Mouse (Mus musculus) lung, postnatal 4 days (tissue): ENCODE data around the gene Dctn1.

Experiments
- DNase-seq, 2 experiments: peaks; one replicate each; pipeline ENCODE4 v3.0.0; 2021

Gene Dctn1

DNA sequence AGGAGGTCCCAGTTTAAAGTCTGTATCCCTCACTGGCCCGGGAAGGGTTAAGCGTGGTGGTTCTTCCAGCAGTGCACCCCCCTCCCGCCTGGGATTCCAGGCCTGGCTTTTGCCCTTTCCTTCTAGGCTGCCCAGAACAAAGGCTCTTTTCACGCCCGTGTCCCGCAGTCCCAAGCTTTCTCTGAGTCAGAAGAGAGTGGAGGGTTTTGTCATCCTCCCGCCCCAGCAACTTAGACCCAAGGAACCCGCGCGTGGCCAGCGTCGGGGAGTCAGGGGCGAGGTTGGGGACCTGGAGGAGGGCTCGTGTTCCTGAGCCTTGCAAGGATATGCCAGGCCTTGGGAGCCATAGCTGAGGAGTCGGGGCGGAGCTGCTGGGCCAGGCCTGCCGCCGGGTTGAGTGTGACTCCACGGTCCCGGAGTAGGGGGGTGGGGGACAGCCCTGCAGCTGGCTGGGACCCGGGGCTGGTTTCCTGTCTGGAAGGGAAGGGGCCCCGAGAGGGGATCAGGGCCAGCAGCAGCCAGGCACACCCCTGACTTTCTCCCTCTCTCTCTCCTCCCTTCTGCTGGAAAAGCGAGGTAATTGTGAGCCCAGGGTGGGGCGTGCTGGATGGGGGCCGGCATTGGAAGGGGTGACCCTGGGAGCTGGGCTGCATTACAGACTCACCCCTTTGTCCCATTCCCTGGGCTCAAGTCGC lies 28.7 kb upstream of the Dctn1 start:
- DNase-seq: peak; percentile 76 to 86

DNA sequence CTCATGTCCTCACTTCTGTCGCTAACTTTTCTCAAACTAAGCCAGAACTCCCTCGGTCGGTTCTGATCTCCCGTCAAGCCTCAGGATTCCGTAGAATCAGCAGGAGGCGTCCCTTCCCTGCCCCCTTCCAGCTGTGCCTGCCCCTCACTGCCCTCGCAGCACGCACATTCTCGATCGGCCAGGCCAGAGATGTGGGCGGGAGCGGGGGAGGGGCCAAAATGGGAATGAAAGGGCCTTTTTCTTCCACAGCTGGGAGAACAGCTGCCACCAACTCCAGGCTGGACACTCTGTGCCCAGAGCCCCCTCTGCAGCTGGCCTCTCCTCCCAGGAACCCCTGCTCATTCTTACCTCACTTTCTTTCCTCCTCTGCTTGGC lies 28.2 kb upstream of the Dctn1 start:
- peak; percentile 92 to 95 for DNase-seq

- DNase-seq: peak; percentile 49 to 62
Measured at GRCm38 (mm10) chr6:83138056-83138455, 27.7 kb upstream of the Dctn1 start.

GRCm38 (mm10) chr6:83140044-83140443 lies 25.7 kb upstream of the Dctn1 start:
- DNase-seq: no peak

DNA sequence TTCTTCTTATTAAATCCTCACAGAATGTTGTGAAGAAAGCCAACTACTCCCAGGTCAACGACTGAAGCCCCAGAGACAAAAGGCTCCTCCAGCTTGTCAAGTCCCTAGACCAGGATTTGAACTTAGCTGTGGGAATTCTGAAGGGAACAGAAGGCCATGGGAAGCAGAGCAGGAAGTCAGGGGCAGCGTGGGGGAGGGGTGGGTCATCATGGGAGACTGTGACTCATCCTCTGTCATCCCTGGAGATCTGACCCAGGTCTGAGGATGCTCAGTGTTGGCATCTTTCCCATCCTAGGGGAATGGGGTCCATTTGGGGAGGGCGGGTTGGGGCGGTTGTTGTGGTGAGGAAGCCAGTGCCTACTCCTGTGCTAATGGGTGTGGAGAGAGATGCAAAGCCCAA lies 24.1 kb upstream of the Dctn1 start:
- no peak for DNase-seq

GRCm38 (mm10) chr6:83142211-83142731 lies 23.4 kb upstream of the Dctn1 start:
- no peak for DNase-seq

DNA sequence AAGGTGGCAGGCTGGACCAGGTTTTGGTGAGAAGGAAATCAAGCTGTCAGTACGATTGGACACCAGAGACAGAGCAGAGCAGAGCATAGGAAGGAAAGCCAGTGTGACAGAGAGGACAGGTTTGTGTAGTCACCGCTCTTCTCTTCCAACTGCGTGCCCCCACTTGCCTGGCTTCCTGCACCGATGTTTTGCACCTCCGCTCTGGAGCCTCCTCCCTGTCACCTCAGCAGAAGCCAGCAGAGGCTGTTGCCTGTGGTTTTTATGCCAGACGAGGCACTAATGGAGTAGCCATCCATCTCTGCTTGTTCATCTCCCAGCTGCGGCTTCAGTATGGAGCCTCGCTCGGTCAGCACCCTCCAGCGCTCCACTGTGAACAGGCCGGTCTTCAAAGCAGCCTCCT lies 22.8 kb upstream of the Dctn1 start:
- no peak for DNase-seq

GRCm38 (mm10) chr6:83145209-83145608 lies 20.5 kb upstream of the Dctn1 start:
- no peak for DNase-seq

DNA sequence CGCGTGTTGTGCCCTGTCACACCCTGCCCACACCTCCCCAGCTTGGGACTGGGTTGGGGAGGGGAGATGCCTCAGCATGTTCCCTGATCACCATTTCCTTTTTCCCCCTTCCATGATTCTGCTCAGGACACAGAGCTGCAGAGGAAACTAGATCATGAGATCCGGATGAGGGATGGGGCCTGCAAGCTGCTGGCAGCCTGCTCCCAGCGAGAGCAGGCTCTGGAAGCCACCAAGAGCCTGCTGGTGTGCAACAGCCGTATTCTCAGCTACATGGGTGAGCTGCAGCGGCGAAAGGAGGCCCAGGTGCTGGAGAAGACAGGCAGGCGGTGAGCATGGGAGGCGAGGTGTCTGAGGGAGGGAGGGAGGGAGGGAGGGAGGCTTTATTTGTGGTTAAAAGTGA lies 19.9 kb upstream of the Dctn1 start:
- no peak for DNase-seq

DNA sequence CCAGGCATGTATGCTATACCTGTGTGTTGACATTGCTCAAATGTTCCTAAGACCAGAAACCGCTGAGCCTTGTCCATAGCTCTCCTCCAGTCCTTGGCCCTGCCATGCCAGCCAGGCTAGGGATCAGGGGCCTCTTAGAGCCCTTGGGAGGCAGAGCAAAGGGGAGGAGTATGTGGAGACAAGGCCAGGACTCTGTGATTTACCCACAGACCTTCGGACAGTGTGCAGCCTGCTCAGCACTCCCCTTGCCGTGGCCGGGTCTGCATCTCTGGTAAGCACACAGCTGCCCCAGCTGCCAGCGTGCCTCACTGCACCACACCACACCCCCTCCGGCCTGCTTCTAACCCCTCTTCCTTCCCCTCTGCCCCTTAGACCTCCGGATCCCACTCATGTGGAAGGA lies 18.4 kb upstream of the Dctn1 start:
- no peak for DNase-seq

- DNase-seq: no peak
Measured at GRCm38 (mm10) chr6:83151721-83152120, 14.0 kb upstream of the Dctn1 start.

GRCm38 (mm10) chr6:83153038-83153437 lies 12.7 kb upstream of the Dctn1 start:
- no peak for DNase-seq

- no peak for DNase-seq
Measured at GRCm38 (mm10) chr6:83153485-83153884, 12.2 kb upstream of the Dctn1 start.

DNA sequence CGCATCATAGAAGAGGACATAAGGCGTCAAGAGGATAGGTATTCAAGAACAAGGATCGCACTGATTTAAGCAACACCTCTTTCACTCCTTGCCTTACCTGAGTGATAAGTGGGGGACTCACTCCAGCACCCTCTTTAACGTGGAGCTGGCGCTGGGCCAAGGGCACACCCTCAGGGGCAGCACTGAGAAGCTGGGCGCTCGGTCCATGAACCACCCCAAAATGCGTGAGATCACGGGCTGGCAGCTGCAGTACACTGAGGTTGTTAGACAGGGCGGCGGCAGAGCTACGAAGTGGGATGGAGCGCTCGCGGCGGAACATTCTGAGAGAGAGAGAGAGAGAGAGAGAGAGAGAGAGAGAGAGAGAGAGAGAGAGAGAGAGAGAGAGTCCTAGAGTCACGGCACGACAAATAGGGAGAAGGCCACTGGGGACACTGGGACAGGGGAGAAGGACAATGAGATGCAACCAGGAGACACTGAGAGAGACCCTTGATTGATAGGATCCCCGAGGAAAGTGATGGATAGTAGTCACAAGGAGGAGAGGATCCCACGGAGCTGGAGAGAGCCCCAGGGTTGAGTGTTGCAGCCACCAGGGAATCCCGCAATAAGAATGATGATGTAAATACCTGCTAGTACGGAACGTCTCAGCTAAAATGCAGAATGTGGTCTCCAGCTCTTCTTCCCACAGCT lies 10.0 kb upstream of the Dctn1 start:
- no peak for DNase-seq

DNA sequence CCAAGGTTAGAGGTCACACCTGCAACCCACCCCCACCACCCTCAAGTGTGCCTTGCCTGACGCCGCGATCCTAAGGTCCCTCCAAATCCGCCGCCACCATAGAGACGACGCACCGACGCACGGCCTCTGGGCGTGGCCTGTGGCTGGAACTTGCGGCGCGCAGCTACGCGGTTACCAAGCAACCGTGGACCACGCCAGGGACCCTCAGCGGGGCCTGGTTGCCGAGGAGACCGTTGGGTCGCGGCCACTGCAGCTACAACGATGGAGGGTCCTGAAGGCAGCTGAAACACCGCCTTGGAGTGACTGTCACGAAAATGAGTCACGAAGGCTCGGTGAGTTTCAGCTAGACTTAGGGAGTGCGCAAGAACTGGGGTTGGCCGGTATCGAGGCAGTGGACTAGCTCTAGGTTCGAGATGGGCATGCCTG lies 9.4 kb upstream of the Dctn1 start, which contains the start of the genes Wdr54 and 1700003E16Rik:
Gene Wdr54 (minus strand): TSS at position 139 of the 426 bp plus-strand sequence.
Gene 1700003E16Rik (plus strand): TSS at position 146 of the 426 bp plus-strand sequence.
- DNase-seq: peak; percentile 67 to 75

DNA sequence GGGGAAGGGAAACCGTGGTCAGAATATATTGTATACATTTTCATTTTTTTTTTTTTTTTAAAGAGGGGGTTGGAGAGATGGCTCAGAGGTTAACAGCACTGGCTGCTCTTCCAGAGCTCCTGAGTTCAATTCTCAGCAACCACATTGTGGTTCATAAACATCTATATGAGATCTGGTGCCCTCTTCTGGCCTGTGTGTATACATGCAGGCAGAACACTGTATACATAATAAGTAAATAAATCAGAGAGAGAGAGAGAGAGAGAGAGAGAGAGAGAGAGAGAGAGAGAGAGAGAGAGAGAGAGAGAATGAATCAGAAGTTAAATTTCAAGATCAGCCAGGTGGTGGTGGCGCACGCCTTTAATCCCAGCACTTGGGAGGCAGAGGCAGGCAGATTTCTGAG lies 6.3 kb upstream of the Dctn1 start:
- peak in 1 of 2 experiments; percentile 53 for DNase-seq

DNA sequence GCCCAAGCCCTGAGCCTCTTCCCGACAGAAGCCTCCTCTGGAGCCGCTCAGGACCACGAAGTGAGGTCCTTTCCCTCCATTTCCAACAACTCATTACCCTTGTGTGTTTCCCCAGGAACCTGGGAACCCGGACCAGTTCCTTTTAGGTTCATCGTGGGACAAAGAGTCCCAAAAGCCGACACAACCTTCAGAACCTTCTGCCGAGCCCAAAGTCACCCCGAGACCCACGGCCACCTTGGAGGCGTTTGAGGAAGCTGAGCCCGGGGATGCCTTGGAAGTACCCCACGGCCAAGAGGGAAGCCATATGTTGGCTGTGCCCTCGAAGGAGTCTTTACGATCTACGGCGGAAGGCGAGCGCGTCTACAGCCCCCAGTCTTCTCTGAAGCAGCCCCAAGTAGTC lies 4.3 kb upstream of the Dctn1 start:
- DNase-seq: no peak

- DNase-seq: peak; percentile 59 to 69
Measured at GRCm38 (mm10) chr6:83161921-83162641, 3.6 kb upstream of the Dctn1 start.

DNA sequence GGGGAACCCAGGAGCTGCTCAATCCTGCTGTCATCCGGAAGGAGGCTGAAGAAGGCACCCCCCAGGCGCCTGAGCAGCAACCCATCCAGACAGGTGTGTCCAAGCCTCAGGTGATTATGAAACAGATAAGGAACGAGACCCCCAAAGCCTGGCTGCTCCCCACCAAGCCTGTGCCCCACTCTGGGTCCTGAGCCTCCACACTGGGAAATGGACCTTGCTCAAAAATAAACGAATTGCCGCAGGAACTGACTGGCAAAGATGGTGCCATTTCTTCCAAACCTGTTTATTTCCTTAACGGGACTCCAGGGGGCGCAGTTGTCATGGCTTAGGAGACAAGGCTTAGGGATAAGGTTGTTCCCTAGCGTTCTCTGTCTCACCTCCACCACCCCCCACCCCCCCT lies 3.0 kb upstream of the Dctn1 start:
- DNase-seq: peak in 1 of 2 experiments; percentile 70

- no peak for DNase-seq
Measured at GRCm38 (mm10) chr6:83165026-83165606, 604 bp upstream of the Dctn1 start.

DNA sequence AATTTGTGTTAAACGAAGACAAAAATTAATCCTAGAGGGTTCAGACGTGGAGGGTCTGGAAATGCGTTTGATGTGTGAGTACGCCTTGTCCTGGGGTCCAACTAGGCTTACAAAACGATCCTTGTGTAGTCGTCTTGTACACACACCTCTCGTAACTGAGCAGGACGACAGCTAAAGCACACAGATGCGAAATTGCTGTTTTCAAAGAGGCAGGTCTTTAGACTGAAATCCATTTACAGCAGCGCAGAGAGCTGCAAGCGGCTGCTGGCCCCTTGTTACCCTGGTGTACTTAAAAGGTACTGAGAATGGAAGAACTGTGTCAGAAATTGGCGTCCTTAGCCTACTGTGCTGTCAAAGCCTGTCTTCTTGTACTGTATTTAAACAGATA lies 517 bp downstream of the Dctn1 start:
- DNase-seq: no peak

DNA sequence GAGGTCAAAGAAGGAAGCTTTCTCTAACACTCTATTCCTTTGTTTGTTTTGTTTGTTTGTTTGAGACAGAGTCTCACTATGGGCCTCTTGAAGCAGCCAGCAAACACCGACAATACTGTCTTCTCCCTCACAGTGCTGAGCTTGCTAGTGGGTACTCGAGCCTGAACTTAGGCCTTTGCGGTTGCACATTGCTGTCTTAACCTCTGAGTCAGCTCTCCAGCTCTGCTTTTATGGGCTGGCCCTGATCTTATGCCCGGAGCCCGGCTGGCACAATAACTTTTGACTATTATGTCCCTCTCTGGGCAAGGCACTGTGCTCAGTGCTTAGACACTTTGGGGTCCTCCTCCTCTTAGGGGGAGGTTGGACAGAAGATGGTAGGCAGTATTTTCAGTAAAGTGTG lies 4.2 kb downstream of the Dctn1 start:
- DNase-seq: no peak

DNA sequence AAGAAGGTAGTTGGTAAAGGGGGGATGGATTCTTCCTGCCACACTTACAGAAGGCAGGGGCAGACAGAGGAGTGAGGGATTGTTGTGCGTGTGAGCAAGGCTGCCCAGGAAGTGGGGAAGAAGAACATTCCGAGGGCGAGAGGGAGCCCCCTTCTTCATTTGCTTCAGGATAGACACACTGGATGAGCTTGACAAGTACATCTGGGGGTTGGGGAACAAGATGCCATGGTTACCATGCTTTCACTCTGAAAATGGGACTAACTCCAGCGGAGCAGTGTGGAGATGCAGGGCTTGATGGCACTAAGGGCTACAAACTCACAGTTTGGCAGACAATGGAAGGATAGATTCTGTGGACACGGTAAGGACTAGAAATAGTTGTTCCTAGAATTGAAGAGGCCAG lies 5.3 kb downstream of the Dctn1 start:
- no peak for DNase-seq
